Mouse (Mus musculus) kidney, postnatal 25 days (tissue): ENCODE measurements around the gene Lrrn4.

Experiments
- DNase-seq, 2 experiments: peaks; one replicate each; pipeline ENCODE4 v3.0.0; 2021; ENCODE audit warnings: mixed read lengths in 2 of 2

The Lrrn4 gene

GRCm38 (mm10) chr2:132880844-132881645, at the start of gene Lrrn4:
TSS of gene Lrrn4 (minus strand) at chr2:132880891.
- no peak for DNase-seq

GRCm38 (mm10) chr2:132928999-132929398, 48.3 kb upstream of the Lrrn4 start:
- DNase-seq: peak in 1 of 2 experiments; percentile 48

- DNase-seq: peak; percentile 43 to 68
Observed at GRCm38 (mm10) chr2:132927871-132928270, 47.2 kb upstream of the Lrrn4 start.

DNA sequence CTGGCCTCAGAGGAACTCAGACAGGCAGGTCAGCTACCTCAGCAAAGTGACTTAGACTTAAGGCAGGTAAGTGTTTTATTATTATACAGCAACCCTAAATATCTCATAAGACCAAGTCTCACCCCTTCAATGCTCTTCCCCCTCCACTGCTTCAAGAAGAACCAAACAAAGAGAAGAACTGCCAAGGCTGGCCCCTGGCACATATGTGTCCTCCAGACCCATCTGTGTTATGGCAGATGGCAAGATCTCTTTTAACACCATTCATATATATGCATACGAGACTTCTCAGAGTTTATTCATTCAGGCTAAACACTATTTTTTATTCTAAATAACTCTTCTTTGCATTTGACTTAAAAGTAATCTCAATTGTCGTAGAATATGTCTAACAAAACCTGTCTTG, 46.6 kb upstream of the Lrrn4 start:
- no peak for DNase-seq

GRCm38 (mm10) chr2:132923290-132924085, 42.8 kb upstream of the Lrrn4 start:
- DNase-seq: peak; percentile 72 to 91

DNA sequence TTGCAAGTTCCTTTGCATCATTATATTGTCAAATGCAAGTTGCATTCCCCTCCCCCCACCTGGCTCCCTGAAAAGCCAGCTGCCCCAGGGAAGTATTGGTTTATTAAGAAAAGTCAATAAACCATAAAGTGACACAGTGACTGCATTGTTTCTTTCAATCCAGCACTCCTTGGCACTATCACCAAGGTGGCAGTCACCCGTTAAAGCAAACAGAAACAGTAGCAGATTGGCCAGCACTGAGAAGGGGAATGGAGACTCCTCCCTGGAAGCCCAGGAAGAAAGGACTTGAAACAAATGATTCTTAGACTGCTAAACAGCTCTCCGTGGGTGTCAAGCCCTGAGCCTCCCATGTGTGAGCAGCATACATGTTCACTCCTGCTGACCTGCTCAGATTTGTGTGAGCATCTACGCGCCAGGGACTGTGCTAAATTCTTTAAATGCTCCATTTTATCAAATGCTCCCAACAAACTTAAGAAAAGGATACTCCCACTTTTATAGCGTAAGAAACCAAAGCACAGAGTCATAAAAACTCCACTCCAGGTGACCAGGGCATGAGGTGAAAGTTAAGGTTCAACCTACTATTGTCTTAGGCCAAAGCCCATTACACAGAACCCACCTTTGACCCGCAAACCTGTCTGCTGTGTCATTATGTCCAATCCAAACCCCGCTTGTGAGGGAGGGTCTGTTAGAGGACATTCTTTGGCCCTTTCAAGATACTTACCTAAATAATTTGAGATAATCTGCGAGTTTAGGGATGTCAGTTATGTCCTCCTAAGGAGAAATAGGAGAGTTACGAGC, 41.6 kb upstream of the Lrrn4 start:
- peak; percentile 31 to 51 for DNase-seq

- no peak for DNase-seq
Observed at GRCm38 (mm10) chr2:132914785-132915184, 34.1 kb upstream of the Lrrn4 start.

GRCm38 (mm10) chr2:132906763-132907162, 26.1 kb upstream of the Lrrn4 start:
- DNase-seq: peak in 1 of 2 experiments; percentile 55

GRCm38 (mm10) chr2:132904961-132905360, 24.3 kb upstream of the Lrrn4 start:
- DNase-seq: no peak

- peak; percentile 41 to 72 for DNase-seq
Observed at GRCm38 (mm10) chr2:132903498-132903897, 22.8 kb upstream of the Lrrn4 start.

GRCm38 (mm10) chr2:132902056-132902455, 21.4 kb upstream of the Lrrn4 start:
- DNase-seq: no peak

DNA sequence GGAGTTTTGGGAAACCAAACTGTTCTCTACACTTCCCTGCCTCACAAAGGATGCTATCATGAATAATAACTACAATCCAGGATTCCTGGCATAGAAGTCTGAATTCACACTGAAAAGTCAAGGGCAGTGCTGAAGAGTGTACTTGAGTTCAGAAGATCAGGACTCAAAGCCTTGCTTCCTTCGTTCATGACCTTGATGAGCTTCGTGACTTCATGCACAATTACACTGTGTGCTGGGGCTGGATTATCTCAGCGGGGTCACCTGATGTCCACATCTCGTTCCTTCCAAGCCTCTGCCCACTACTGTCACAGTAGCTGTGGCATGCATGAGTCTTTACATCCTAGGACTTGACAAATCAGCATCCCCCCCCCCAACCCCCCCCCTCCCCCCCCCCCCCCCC, 20.9 kb upstream of the Lrrn4 start:
- no peak for DNase-seq

DNA sequence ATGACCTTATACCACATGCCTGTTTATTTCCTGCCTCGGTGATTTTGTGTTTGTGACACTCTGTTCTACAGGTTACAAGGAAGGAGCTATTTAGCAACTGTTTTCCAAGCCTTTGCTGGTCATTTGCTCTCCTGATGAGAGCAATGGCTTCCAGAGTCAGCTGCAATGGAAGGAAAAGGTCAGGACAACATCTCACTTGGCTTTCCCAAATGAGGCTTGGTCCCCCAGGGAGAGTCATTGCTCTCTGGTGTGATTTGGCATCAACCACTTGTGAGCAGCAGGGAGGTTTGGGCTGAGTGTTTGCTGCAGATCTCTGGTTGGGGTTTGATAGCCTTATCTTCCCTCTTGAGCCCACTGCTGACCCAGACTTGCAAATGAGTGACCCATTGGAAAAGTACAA, 19.9 kb upstream of the Lrrn4 start:
- no peak for DNase-seq

DNA sequence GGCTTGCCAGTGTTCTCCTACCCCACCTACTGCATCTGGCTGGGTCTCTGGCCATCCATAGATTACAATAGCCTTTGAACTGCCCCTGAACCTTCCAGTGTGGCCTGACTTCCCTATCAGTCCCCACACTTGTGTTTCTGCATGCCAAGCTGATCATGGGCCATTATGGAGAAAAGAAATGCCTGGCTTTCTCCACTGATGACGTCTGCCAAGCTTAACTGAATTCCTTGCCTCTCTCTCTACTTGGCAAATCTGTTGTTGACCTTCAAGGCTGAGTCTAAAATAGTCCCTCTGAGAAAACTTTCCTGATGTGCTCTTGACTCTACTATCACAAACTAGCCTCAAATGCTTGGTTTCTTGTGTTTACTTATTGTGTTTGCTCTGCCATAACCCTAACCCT, 17.5 kb upstream of the Lrrn4 start:
- DNase-seq: no peak

DNA sequence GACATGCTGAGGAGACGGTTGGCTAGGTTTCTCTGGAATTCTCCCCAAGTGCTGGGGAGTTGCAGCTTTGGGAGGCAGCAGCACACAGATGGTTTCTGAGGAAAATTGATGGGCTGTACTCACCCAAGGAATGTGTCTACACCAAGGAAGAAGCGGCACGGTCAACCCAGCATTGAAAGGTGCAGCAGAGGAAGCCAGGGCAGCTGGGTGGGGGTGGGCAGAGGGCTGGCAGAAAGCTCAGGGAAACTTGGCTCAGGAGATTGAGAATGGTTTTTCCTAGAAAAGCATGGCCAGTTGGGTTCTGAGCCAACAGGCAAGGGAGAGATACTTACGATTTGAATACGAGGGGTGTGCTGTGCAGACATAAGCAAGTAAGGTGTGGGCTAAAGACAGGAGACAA, 13.1 kb upstream of the Lrrn4 start:
- DNase-seq: no peak

DNA sequence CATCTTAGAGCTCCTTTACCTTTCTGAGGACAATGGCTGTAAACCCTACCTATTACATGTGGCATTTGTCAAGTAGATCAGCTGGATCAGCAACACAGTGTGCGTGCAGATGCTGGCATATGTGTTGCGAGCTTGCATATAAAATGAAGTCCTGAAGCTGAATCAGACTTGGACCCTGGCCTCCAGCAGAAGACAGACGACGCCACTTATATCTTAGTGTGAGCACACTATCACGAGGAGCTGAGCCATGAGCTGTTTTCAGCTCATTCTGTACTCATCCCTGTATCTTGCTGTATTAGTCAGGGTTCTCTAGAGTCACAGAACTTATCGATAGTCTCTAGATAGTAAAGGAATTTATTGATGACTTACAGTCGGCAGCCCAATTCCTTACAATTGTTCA, 4.6 kb upstream of the Lrrn4 start:
- DNase-seq: no peak

GRCm38 (mm10) chr2:132884303-132884967, 3.7 kb upstream of the Lrrn4 start:
- no peak for DNase-seq

DNA sequence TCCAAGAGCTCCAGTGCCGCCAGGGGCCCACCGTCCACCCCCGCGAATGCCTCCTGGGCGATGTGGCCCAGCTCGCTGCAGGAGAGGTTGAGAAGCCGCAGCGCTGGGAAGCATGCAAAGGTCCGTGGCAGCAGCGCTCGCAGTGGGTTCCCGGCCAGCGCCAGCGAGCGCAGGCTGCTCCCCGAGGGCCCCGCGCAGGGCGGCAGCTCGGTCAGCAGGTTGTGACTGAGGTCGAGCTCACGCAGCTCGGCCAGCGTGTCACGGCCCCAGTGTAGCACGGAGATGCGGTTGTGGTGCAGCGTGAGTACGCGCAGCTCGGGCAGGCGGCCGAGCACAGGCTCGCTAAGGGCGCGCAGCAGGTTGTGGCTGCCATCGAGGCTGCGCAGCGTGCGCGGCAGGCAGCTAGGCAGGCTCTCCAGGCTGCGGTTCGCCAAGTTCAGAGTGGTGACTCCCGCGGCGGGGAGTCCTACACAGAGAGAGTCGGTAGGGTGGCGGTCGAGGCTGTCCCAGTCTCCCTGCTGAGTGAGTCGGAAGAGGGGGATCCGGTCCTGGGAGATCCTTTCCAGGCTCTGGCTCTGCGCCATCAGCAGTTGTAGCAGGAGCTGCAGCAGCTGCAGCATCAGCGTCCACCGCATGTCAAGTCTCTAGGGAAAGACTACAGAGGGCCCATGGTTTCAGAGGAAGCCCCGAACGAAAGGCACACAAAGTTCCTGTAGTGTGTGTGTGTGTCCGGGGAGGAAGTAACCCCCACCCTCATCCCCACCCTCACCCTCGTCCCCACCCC, 1.2 kb downstream of the Lrrn4 start:
- peak; percentile 53 to 62 for DNase-seq

DNA sequence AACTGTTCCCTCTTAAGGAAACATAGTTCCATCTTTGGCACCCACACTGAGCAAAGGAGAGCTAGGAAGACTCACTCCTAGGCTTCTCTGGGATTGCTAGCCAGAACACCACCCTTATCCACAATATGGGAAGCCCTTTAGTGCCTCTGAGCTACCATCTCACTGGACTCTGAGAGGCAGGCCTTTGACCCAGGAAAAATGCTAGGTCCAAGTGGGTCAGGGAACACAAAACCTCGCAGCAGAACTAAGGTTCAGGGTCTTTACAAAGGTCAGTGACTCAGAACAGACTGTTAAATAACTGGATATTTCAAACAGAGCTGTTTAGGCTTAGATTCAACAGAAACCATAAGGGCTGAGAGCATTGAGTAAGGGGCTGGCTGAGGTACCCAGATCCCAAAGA, 3.7 kb downstream of the Lrrn4 start:
- DNase-seq: peak; percentile 36 to 70

DNA sequence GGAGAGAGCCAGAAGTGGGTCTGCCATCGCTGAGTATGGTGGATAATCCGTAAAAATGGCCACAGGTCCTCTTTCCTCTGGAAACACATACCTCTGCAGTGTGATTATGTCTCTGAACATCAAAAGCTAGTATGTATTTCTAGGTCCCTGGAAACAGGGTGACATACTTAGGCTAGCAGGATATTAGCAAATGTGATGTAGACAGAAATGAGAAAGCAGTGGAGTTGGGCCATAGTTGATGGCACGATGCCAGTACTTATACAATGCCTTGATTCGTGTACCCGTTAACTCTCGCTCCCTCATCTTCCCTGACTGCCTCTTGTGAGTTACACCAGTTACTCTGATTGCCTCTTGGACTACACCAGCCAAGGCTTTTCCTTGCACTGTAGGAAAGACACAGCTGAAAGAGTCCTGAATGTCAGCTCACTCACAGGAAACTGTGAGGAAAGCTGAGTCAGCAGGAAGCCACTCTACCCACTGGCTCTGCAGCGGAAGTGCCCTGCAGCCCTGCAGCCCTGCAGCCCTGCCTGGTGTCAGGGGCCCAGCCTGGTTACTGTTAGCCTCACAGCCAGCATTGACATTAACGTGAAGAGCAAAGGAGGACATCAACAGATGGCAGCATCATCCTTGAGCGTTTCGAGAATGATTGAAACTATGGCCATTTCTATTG, 6.9 kb downstream of the Lrrn4 start:
- no peak for DNase-seq

GRCm38 (mm10) chr2:132871663-132872062, 9.0 kb downstream of the Lrrn4 start:
- peak; percentile 79 to 93 for DNase-seq
